In genomic region chr14:25476048-25476447, GRCm38 (mm10) we compare ENCODE assay signal across 8 mouse cellular contexts. TPM values are rescaled to one million over a fixed set of nuclear protein-coding genes. Genes with fewer than 3 reads are reported as not detected.
DNase-seq lines count a peak whose midpoint lies in the region; ATAC-seq and TF ChIP-seq lines count a peak whose summit lies in the region.

No protein-coding gene starts in this region.

- H3K4me3 ChIP-seq in liver, postnatal 0 days (ENCODE audit: low read depth, low read length): no peak overlapping the region
- H3K4me3 ChIP-seq in bone marrow macrophage, adult 2 months (ENCODE audit: insufficient read depth, low read length): no peak overlapping the region
- H3K4me3 ChIP-seq in midbrain, embryonic 16.5 days (ENCODE audit: low read depth, low read length): no peak overlapping the region

- no peak overlapping the region for H3K4me2 ChIP-seq in liver, postnatal 0 days (ENCODE audit: low read depth, low read length)
- H3K4me2 ChIP-seq in midbrain, embryonic 16.5 days (ENCODE audit: low read length): no peak overlapping the region

- no peak for TF ChIP-seq CTCF in liver, postnatal 0 days (IDR thresholded peaks at IDR 0.05; ENCODE audit: low read depth)
- no peak for TF ChIP-seq CTCF in bone marrow macrophage, adult 2 months (IDR thresholded peaks at IDR 0.05; ENCODE audit: low read depth, low read length)

- H3K9ac ChIP-seq in liver, postnatal 0 days (replicated peaks): peak overlapping the region; percentile 11; the same call in 1 of the 2 replicates
- H3K9ac ChIP-seq in midbrain, embryonic 16.5 days (ENCODE audit: low read depth, low read length): peak overlapping the region; percentile 23; the same call in 1 of the 2 replicates

- H3K27ac ChIP-seq in liver, postnatal 0 days (ENCODE audit: low read depth): 0 out of 2 replicates have a peak overlapping the region, but pooled peaks have one; percentile 11
- peak overlapping the region; percentile 14 for H3K27ac ChIP-seq in bone marrow macrophage, adult 2 months (ENCODE audit: insufficient read depth, low read depth, low read length)
- 0 out of 2 replicates have a peak overlapping the region, but pooled peaks have one; percentile 0 for H3K27ac ChIP-seq in midbrain, embryonic 16.5 days (ENCODE audit: low read length)

- 71% methylated on average over 9 of the region's 9 CpGs for WGBS in liver, postnatal 0 days (ENCODE audit: insufficient replicate concordance)
- WGBS in midbrain, embryonic 16.5 days: 55% methylated on average over 9 of the region's 9 CpGs

- peak; percentile 13 for DNase-seq in liver, postnatal 0 days
- DNase-seq in liver: no peak
- DNase-seq in heart, postnatal 4 days: peak; percentile 42
- no peak for DNase-seq in right cerebral cortex, postnatal 36 days (ENCODE audit: low spot score in 2 of 2)
- DNase-seq in layer of hippocampus, adult 18-20 months (ENCODE audit: low spot score in 2 of 2): no peak
- no peak for DNase-seq in ovary, postnatal 14 days (ENCODE audit: low spot score)

- H3K27me3 ChIP-seq in liver, postnatal 0 days (ENCODE audit: insufficient read depth, low read length): no peaks in the 10 kb centered on the region
- no peaks in the 10 kb centered on the region for H3K27me3 ChIP-seq in midbrain, embryonic 16.5 days (ENCODE audit: control insufficient read depth, insufficient read depth, low read depth, low read length)

- TF ChIP-seq POLR2A in bone marrow macrophage, adult 2 months (IDR thresholded peaks at IDR 0.05; ENCODE audit: borderline replicate concordance, low read depth, low read length): no peak

- TF ChIP-seq EP300 in liver, postnatal 0 days (IDR thresholded peaks at IDR 0.05; ENCODE audit: low read depth): no peak

- no peak for ATAC-seq in liver, postnatal 0 days
- no peak for ATAC-seq in midbrain, embryonic 16.5 days

- 0 out of 2 replicates have a peak, but pooled peaks cover 2% of the 10 kb centered on the region for H3K36me3 ChIP-seq in liver, postnatal 0 days (replicated peaks; ENCODE audit: insufficient read depth, low read length)
- no peaks in the 10 kb centered on the region for H3K36me3 ChIP-seq in midbrain, embryonic 16.5 days (ENCODE audit: control insufficient read depth, insufficient read depth, low read length)

- H3K4me1 ChIP-seq in liver, postnatal 0 days (ENCODE audit: insufficient read depth): peaks cover 76% of the 10 kb centered on the region
- H3K4me1 ChIP-seq in bone marrow macrophage, adult 2 months (ENCODE audit: control insufficient read depth, insufficient read depth, low read length): peaks cover 90% of the 10 kb centered on the region
- peaks cover 78% of the 10 kb centered on the region for H3K4me1 ChIP-seq in midbrain, embryonic 16.5 days (ENCODE audit: control insufficient read depth, insufficient read depth, low read length)

- H3K9me3 ChIP-seq in liver, postnatal 0 days (ENCODE audit: low read length): no peaks in the 10 kb centered on the region
- H3K9me3 ChIP-seq in midbrain, embryonic 16.5 days (replicated peaks; ENCODE audit: control insufficient read depth, low read length, poor library complexity, severe bottlenecking): no peaks in the 10 kb centered on the region

RNA-seq across cellular contexts. Expression of gene Zmiz1, which starts 17.1 kb away (rescaled TPM):
- 3.6 and 4.3 TPM in 2 replicates for polyA plus RNA-seq in liver, postnatal 0 days (2015; fragmentation: Nextera tagmentation; extraction: Ambion mirVana)
- 78.1 and 99.2 TPM in 2 replicates for polyA plus RNA-seq in bone marrow macrophage, adult 2 months (2012; ENCODE audit: insufficient read depth, insufficient read length, missing spikeins)
- 10 to 100 TPM; 67.0 to 78.5 TPM for total RNA-seq in heart, postnatal 4 days (2021)
- 54.2 and 58.0 TPM in 2 replicates for polyA plus RNA-seq in midbrain, embryonic 16.5 days (2015; fragmentation: Nextera tagmentation; extraction: Ambion mirVana)
- total RNA-seq in layer of hippocampus, adult 18-20 months (2021): 10 to 100 TPM; 86.3 to 88.2 TPM

Comparison
In these comparisons a context has a peak if more than half of its experiments do, and no peak if none do; other contexts are left out.
1. DNase-seq: peak in liver, postnatal 0 days (single experiment) and heart, postnatal 4 days (single experiment); none in liver (single experiment), right cerebral cortex, postnatal 36 days (0 of 2), layer of hippocampus, adult 18-20 months (0 of 2) and ovary, postnatal 14 days (single experiment).
2. RNA of gene Zmiz1, which starts 17.1 kb away (polyA plus RNA-seq): 78.1 to 99.2 TPM in bone marrow macrophage, adult 2 months and 54.2 to 58.0 TPM in midbrain, embryonic 16.5 days; 3.6 to 4.3 TPM in liver, postnatal 0 days; every median in the first group is over 10 times any median in the second.
3. Peak in every context shown above with its lines, with median percentiles within 50 percentile points of each other: H3K27ac ChIP-seq.